Mouse (Mus musculus) midbrain, embryonic 16.5 days (tissue): ENCODE measurements around the gene Capn2. TPM values are rescaled to one million over a fixed set of nuclear protein-coding genes. Genes with fewer than 3 reads are reported as not detected.

Experiments used
- ATAC-seq: fragments of 200-750 bp; cut with Nextera tagmentation; 2 replicates; pipeline ENCODE4 v1.8.0; 2017; ENCODE audit warnings: moderate TSS enrichment
- H3K27ac ChIP-seq: fragments of 300-500 bp; sonication (generic); 2 replicates; pipeline ENCODE4 v1.5.1; 2014; ENCODE audit warnings: mild to moderate bottlenecking, low read length, mixed read lengths
- H3K27me3 ChIP-seq: fragments of 300-500 bp; sonication (generic); 2 replicates; pipeline ENCODE4 v1.6.1; 2014; ENCODE audit warnings: low read depth, low read length, mixed read lengths; ENCODE audit not compliant: control insufficient read depth, insufficient read depth
- H3K36me3 ChIP-seq: fragments of 300-500 bp; sonication (generic); 2 replicates; pipeline ENCODE4 v1.6.1; 2014; ENCODE audit warnings: mild to moderate bottlenecking, low read length, moderate library complexity, mixed read lengths; ENCODE audit not compliant: control insufficient read depth, insufficient read depth
- H3K4me1 ChIP-seq: fragments of 300-500 bp; sonication (generic); 2 replicates; pipeline ENCODE4 v1.6.1; 2014; ENCODE audit warnings: mild to moderate bottlenecking, low read length, mixed read lengths; ENCODE audit not compliant: control insufficient read depth, insufficient read depth
- H3K4me2 ChIP-seq: fragments of 300-500 bp; sonication (generic); 2 replicates; pipeline ENCODE4 v1.6.1; 2014; ENCODE audit warnings: mild to moderate bottlenecking, low read length, mixed read lengths
- H3K4me3 ChIP-seq: fragments of 300-500 bp; sonication (generic); 2 replicates; pipeline ENCODE4 v1.5.1; 2014; ENCODE audit warnings: low read depth, mild to moderate bottlenecking, low read length, moderate library complexity, mixed read lengths
- H3K9ac ChIP-seq: fragments of 300-500 bp; sonication (generic); 2 replicates; pipeline ENCODE4 v1.6.1; 2014; ENCODE audit warnings: low read depth, low read length, mixed read lengths
- H3K9me3 ChIP-seq: fragments of 300-500 bp; sonication (generic); replicated peaks from 2 replicates; pipeline ENCODE4 v1.6.1; 2014; ENCODE audit warnings: mild to moderate bottlenecking, low read length, mixed read lengths; ENCODE audit not compliant: control insufficient read depth, poor library complexity, severe bottlenecking
- WGBS: fragments of 180-500 bp; shearing (Covaris S2); extraction: QIAGEN DNeasy Blood & Tissue Kit; methylation state at CpG from one replicate; pipeline ENCODE4 v1.1.7; 2014; 5-methylcytosine and 5-hydroxymethylcytosine counted together
- polyA plus RNA-seq: library from polyadenylated mRNA; unstranded; fragments of >200 nt; fragmentation: Nextera tagmentation; extraction: Ambion mirVana; gene quantifications from 2 replicates; pipeline ENCODE4 v1.2.1, GENCODE M21; 2015

Gene Capn2
- polyA plus RNA-seq, 1 experiment from 2014 or later, result 84.5 TPM

DNA sequence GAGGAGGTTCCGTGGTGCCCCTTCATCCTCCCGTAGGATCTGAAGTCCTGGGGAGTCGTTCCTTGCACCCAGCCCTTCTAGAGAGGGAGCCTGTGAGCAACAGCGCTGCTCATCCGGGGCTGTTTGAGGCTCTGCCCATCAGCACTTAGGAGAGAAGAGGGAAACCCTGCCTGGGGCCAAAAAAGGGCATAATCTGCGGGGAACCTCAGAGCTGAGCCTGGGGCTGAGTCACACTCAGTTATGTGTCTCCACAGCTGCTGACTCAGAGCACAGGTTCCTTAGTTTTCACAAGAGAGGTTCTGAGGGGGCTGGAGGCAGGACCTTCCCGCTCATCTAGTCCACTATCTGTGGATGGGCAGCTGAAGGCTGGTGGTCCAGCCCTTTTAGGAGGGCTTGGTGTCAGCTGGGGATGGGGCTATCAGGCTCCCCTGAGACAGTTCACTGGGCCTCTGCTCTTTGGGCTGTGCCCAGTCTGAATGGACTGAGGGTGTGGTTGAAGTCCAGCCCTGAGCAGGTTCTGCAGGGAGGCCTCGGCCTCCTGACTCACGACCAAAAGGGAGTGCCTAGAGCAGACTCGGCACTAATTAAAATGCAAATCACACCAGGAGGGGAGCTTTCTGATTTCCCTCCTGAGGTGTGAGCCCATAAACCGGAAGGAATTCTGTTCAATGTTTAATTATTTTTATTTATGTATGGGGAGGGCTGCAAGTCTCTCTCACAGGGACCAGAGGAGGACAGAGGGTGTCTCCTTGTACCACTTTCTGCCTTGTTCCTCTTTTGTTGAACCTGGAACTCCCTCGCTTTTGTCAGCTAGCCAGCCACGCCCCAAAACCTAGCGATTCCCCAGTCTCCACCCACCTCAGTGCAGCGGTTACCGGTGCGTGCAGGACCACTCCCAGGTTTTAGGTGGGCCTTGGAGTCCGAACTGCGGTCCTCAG, 10.8 kb upstream of the Capn2 start:
- Histone ChIP-seq H3K4me3 (no peak overlapping the region), H3K9me3 (0 out of 2 replicates have a peak, but pooled peaks cover 4% of the 10 kb centered on the region), H3K9ac (0 out of 2 replicates have a peak overlapping the region, but pooled peaks have one; percentile 30), H3K27me3 (peaks cover 3% of the 10 kb centered on the region), H3K4me2 (peak overlapping the region; percentile 36), H3K27ac (no peak overlapping the region), H3K4me1 (peaks cover 2% of the 10 kb centered on the region; the same call in 1 of the 2 replicates), H3K36me3 (no peaks in the 10 kb centered on the region)
- no peak for ATAC-seq
- WGBS, result 7% methylated on average over 19 of the region's 19 CpGs

- H3K4me2 ChIP-seq, result no peak overlapping the region
- H3K27ac ChIP-seq, result no peak overlapping the region
- H3K4me1 ChIP-seq, result peaks cover 2% of the 10 kb centered on the region; the same call in 1 of the 2 replicates
- no peak overlapping the region for H3K9ac ChIP-seq
- no peak for ATAC-seq
- H3K4me3 ChIP-seq, result no peak overlapping the region
- WGBS, result 48% methylated on average over 13 of the region's 13 CpGs
- peaks cover 3% of the 10 kb centered on the region for H3K27me3 ChIP-seq
- H3K36me3 ChIP-seq, result no peaks in the 10 kb centered on the region
- H3K9me3 ChIP-seq, result no peaks in the 10 kb centered on the region
Observed at GRCm38 (mm10) chr1:182527261-182527766, 9.9 kb upstream of the Capn2 start.

DNA sequence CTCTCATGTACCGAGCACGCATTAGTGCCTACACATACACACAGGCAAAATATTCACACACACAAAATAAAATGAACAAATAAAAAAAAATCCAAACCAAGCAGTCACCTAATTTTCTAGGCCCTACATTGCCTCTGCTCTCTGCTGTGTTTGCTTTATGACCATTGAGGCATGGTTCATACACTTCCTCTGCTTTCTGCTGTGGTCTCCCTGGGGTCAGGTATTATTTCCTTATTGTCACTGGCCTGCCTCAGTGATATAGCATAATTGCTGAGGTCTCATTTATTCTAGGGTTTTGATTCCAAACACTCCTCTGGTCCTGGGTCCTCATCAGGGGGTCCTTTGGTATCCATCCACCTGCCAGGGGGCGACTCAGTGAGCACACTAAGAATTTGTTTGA, 8.2 kb upstream of the Capn2 start:
- no peak overlapping the region for H3K9ac ChIP-seq
- H3K36me3 ChIP-seq, result no peaks in the 10 kb centered on the region
- H3K4me3 ChIP-seq, result no peak overlapping the region
- WGBS, result 88% methylated on average over 3 of the region's 3 CpGs
- H3K27me3 ChIP-seq, result peaks cover 3% of the 10 kb centered on the region
- ATAC-seq, result no peak
- no peaks in the 10 kb centered on the region for H3K9me3 ChIP-seq
- H3K4me1 ChIP-seq, result peaks cover 2% of the 10 kb centered on the region; the same call in 1 of the 2 replicates
- H3K4me2 ChIP-seq, result no peak overlapping the region
- no peak overlapping the region for H3K27ac ChIP-seq

DNA sequence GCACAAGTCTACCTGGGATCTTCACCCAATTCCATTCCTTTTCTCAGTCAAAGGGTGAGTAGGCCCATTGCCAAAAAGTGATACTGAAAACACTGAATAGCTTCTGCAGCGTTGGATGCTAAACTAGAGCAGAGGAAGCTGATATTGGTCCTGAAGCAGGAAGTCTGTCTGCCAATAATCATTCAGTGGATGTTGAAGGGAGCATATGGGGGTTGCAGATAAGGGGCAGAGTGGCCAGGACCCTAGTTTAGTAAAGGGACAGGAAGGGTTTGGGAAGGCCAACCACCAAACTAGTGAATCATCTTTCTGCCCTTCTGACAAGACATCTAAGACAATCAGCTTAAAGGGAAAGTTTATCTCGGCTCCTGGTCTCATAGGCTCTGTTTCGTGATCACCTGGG, 6.3 kb upstream of the Capn2 start:
- no peak overlapping the region for H3K27ac ChIP-seq
- H3K4me2 ChIP-seq, result no peak overlapping the region
- no peak overlapping the region for H3K9ac ChIP-seq
- no peaks in the 10 kb centered on the region for H3K9me3 ChIP-seq
- 85% methylated on average over 3 of the region's 3 CpGs for WGBS
- ATAC-seq, result no peak
- H3K27me3 ChIP-seq, result peaks cover 3% of the 10 kb centered on the region
- H3K36me3 ChIP-seq, result no peaks in the 10 kb centered on the region
- H3K4me1 ChIP-seq, result peaks cover 2% of the 10 kb centered on the region; the same call in 1 of the 2 replicates
- H3K4me3 ChIP-seq, result no peak overlapping the region

GRCm38 (mm10) chr1:182522961-182523360, 5.6 kb upstream of the Capn2 start:
- no peaks in the 10 kb centered on the region for H3K9me3 ChIP-seq
- H3K36me3 ChIP-seq, result no peaks in the 10 kb centered on the region
- no peak for ATAC-seq
- no peak overlapping the region for H3K4me3 ChIP-seq
- no peak overlapping the region for H3K4me2 ChIP-seq
- no peak overlapping the region for H3K9ac ChIP-seq
- no peaks in the 10 kb centered on the region for H3K27me3 ChIP-seq
- WGBS, result 86% methylated on average over 5 of the region's 5 CpGs
- peaks cover 2% of the 10 kb centered on the region; the same call in 1 of the 2 replicates for H3K4me1 ChIP-seq
- H3K27ac ChIP-seq, result no peak overlapping the region

DNA sequence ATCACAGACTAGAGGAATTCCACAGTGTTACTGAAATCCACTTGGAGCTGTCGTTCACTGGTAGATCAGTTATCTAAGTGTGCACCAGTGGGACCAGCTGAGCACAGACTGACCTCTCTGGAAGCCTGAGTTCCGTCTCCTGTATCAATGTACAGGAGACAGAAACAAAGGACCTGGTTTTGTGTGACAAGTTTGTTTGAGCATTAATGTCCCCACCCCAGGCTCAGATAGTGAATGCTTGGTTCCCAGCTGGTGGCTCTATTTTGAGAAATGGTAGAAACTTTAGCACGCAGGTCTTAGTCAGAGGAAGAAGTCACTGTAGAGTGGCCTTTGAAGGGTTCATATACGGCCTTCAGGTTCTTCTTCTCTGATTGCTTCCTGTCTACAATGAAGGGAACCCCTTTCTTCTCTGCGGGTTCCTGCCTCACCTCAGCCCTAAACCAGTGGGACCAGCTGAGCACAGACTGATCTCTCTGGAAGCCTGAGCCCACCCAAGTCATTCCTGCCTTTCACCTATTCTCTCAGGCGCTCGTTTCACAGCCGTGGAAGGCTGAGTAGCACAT, 3.6 kb upstream of the Capn2 start:
- no peak overlapping the region for H3K4me3 ChIP-seq
- 79% methylated on average over 8 of the region's 8 CpGs for WGBS

DNA sequence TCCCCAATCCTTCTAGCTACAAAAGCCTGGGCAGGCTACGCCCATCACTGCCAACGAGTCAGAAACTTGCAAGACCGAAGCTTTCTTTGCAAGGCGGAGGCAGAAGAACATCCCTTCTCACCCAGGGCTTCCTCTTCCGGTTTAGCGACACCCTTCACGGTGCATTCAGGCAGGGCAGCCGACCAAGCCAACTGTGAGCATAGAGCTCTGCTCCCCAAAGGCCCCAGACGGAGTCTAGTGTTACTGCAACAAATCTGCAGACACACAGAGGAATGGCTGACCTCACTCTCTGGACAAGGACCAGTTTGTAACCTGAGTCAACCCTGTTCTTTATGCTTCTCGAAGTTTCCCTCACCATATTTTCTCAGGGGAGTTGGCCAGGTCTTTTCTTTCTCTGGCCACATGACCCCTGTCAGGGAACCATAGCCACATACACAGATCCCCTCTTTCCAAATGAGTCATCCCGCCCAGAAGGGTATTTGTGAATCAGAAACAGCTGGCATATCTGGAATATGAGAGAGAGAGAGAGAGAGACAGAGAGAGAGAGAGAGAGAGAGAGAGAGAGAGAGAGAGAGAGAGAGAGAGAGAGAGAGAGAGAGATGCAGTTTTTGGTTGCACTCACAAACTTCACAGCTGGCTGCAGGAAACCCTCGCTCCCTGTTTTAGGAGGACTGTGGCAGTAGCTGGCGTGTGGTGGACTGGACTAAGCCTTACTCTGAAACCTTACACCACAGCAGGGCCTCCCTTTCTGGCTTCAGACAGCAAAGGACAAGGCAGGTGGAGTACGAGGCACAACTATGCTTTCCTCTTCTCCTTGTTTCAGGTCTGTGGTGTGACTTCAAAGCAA, 2.9 kb upstream of the Capn2 start:
- Histone ChIP-seq H3K27me3 (no peaks in the 10 kb centered on the region), H3K4me3 (no peak overlapping the region), H3K27ac (no peak overlapping the region), H3K9me3 (no peaks in the 10 kb centered on the region), H3K36me3 (no peaks in the 10 kb centered on the region), H3K9ac (no peak overlapping the region), H3K4me2 (no peak overlapping the region), H3K4me1 (peaks cover 15% of the 10 kb centered on the region)
- 25% methylated on average over 14 of the region's 14 CpGs for WGBS
- no peak for ATAC-seq

More for the DNA sequence above, 3.6 kb upstream of the Capn2 start:
- ATAC-seq, result no peak
- H3K9me3 ChIP-seq, result no peaks in the 10 kb centered on the region
- no peak overlapping the region for H3K9ac ChIP-seq
- peaks cover 8% of the 10 kb centered on the region for H3K4me1 ChIP-seq
- H3K27ac ChIP-seq, result no peak overlapping the region
- no peaks in the 10 kb centered on the region for H3K27me3 ChIP-seq
- H3K4me2 ChIP-seq, result no peak overlapping the region
- H3K36me3 ChIP-seq, result no peaks in the 10 kb centered on the region

DNA sequence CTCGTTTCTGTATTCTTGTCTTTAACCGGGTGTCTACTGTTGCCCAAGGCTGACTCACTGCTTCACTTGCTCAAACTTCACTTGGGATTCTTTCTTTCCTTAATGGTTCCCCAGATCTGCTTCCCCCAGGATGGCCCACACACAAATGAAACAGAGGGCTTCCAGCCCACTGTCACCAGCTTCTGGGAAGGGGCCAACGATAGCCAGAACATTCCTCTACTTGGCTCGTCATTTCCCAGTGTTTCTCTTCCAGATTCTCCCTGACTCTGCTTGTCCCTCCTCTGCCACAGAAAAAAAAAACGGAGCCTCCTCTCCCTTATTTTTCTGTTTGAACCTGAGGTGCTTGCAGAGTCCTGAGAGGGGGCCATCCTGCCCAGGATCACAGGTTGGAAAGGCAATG, 1.9 kb upstream of the Capn2 start:
- Histone ChIP-seq H3K4me2 (no peak overlapping the region), H3K9me3 (no peaks in the 10 kb centered on the region), H3K9ac (no peak overlapping the region), H3K4me3 (no peak overlapping the region), H3K27ac (no peak overlapping the region), H3K36me3 (no peaks in the 10 kb centered on the region), H3K4me1 (peaks cover 18% of the 10 kb centered on the region), H3K27me3 (no peaks in the 10 kb centered on the region)
- 76% methylated on average over 5 of the region's 5 CpGs for WGBS
- no peak for ATAC-seq
